ENCODE assay signal across 1 mouse cellular context in the genomic region with DNA sequence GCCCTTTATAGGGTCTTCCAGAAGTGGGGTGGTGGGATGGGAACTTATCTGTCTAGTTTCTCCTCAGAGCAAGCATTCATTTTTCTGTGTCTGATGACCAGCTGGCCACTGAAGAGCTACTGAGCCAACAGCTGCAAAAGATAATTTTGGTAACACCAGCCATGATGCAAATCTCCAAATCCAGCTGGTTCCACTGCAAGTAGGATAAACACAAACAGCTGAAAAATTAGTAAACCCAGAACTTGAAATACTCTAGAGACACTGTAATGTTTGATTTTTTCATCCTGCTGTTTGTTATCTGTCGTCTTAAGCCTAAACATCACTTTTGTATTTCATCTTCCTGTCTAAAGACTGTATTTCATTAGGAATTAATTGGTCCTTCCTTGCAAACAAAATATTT.
A peak's percentile ranks its signal among the peaks of the same experiment; 100 is the strongest.
TF ChIP-seq lines count a peak whose summit lies in the region.

No protein-coding gene starts in this region.

TF ChIP-seq in myocyte, 11 proteins besides CTCF, POLR2A, EP300 and RAD21:
- peak; percentile 76 for TF ChIP-seq TCF3 (IDR thresholded peaks at IDR 0.05; ENCODE audit: insufficient read length, low read depth)
- TF ChIP-seq E2F4 (IDR thresholded peaks at IDR 0.05; ENCODE audit: insufficient read depth) = no peak
- no peak for TF ChIP-seq SRF (IDR thresholded peaks at IDR 0.05; ENCODE audit: control insufficient read depth, insufficient read length, low read depth)
- peak; percentile 92 to 95 (median 94) for TF ChIP-seq MYOD1 (IDR thresholded peaks at IDR 0.05; ENCODE audit: control insufficient read depth in 1 of 3, insufficient read length in 2 of 3, low read depth in 2 of 3)
- TF ChIP-seq REST (IDR thresholded peaks at IDR 0.05; ENCODE audit: insufficient read depth, insufficient read length) = no peak
- TF ChIP-seq POLR2AphosphoS2 (IDR thresholded peaks at IDR 0.05; ENCODE audit: insufficient read length, low read depth) = no peak
- peak; percentile 98 for TF ChIP-seq TCF12 (IDR thresholded peaks at IDR 0.05; ENCODE audit: insufficient read depth, poor library complexity, severe bottlenecking)
- TF ChIP-seq MYOG (IDR thresholded peaks at IDR 0.05; ENCODE audit: control insufficient read depth in 1 of 3, insufficient read depth in 1 of 3, insufficient read length in 2 of 3, low read depth in 2 of 3) = peak in 2 of 3 experiments; percentile 71 to 99
- TF ChIP-seq MAX (IDR thresholded peaks at IDR 0.05; ENCODE audit: low read depth) = no peak
- TF ChIP-seq CEBPB (IDR thresholded peaks at IDR 0.05; ENCODE audit: insufficient read depth, poor library complexity, severe bottlenecking) = peak; percentile 82
- no peak for TF ChIP-seq USF1 (IDR thresholded peaks at IDR 0.05; ENCODE audit: low read depth)
TF ChIP-seq in myocyte: peak in this region for 5.
